Mouse (Mus musculus): ENCODE results near the gene Rnf128. TPM values are rescaled to one million over a fixed set of nuclear protein-coding genes. Genes with fewer than 3 reads are reported as not detected.
A peak's percentile ranks its signal among the peaks of the same experiment; 100 is the strongest.

Rnf128 gene
- total RNA-seq, 2 experiments from 2014 or later = 13.4 to 15.3 TPM

DNA sequence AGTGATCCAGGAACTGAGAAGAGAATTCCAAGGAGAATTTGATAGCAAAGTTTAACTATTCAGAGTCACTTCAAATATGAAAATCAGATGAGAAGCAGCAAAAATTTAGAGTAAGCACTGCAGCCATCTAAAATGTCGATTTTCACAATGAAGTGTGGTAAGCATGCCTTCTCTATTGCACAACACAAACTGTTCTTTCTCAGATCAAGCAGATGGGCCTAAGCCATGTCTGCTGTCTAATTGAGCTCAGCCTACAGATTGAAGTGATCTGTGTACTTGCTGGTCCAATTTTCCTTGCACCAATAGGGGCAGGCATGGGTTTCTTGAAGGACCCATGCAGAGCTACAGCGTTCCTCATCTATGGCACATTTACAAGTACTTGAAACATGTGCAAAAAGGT, 51.6 kb downstream of the Rnf128 start:
- no peak for DNase-seq (ENCODE audit: low spot score in 2 of 2)

DNA sequence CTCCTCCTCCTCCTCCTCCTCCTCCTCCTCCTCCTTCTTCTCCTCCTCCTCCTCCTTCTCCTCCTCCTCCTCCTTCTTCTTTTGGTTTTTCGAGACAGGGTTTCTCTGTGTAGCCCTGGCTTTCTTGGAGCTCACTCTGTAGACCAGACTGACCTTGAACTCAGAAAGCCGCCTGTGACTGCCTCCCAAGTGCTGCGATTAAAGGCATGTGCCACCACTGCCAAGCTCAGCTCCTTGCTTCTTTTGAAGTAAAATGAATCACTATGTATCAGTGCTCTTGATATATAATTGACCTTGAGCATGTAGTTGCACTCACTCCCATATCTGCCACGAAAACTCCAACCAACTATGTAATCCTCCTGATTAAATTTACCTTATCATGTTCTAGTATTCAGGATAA, 59.0 kb downstream of the Rnf128 start:
- DNase-seq (ENCODE audit: low spot score in 2 of 2) = no peak

DNA sequence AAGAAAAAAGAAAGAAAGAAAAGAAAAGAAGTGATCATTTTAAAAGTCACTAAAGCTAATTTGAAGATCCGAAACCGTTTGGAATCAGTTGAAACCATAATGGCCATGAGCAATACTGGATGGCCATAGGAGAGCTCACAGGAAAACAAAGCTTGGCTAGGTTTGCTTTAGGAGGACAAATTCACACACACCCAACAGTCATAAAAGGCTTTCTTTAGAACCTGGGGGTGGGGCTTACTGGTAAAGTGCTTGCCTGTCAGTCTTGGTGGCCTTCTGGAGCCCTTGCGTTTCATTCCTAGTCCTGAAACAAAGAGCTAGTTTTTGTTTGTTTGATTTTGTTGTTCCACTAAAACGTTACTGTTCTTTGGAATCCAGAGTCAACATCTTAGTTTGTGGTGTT, 71.6 kb downstream of the Rnf128 start:
- no peak for DNase-seq (ENCODE audit: low spot score in 2 of 2)

DNA sequence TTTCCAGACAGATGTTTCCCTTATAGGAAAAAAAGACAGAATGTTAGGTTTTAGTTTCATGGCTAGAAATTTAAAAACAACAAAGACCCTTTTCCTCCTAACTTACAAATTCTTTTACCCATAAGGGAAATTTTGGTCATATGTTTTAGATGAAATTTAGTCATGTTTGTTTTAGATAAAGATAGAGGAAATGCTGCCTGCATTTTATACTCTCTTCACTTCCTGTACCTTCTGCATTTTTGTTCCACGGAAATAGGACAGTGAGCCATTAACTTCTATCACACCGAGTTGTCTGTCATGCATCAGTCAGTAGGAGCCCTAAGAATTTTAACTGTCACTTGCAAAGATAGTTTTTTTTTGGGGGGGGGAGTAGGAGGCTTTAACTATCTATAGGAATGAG, 76.6 kb downstream of the Rnf128 start:
- DNase-seq (ENCODE audit: low spot score in 2 of 2) = no peak

DNA sequence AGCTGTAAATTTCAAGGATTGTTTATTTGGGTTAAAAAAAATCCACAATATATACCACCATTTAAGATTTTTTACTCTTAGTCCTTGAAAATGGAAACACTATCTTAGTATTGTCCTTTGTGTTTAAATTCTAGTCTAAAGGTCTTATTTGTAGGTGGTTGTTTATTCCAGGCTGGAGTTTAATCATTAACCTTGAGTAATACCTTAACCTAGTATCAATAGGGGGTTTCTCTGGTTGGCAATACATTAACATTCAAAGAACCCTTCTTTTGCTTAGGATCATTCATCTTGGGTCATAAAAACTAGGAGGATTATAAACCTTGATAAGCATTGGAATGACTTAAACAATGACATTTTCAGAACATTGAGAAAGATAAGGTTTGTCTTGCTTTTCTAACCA, 77.3 kb downstream of the Rnf128 start:
- no peak for DNase-seq (ENCODE audit: low spot score in 2 of 2)

DNA sequence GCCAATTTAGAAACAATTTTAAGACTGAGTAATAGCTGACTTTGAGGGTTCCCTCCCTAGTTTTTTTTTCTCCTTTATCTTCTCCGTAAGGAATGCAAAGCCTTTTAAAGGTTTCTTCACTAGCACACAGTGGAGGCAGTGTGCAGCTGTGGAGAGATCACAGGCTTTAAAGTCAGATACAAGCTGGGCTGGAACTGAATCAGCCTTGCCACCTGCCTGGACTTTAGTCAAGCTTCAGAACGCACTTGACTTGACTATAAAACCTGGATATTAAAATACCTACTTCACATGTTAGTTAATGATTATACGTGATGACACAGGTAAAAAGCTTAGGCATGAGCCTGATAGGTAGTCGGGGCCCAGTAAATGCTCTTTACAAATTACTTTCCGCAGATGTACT, 89.1 kb downstream of the Rnf128 start:
- DNase-seq (ENCODE audit: low spot score in 2 of 2) = no peak

DNA sequence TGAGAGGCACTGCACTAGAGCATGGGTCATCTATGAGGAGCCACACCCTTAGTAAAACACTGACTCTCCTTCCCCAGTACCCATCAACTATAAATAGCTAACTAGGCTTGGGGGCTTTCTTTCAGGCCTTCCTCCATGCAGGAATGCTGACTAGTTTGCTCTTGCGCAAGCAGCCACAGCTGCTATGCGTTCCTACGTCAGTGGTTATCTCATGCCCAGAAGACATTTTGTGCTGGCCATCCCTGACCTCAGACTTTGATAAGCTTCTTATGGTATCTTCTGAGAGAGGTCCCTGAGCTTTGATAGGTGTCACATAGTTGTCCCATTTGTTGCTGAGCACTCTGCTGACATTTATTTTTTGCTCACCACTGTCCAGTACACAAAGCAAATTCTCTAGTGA, 90.2 kb downstream of the Rnf128 start:
- no peak for DNase-seq (ENCODE audit: low spot score in 2 of 2)

DNA sequence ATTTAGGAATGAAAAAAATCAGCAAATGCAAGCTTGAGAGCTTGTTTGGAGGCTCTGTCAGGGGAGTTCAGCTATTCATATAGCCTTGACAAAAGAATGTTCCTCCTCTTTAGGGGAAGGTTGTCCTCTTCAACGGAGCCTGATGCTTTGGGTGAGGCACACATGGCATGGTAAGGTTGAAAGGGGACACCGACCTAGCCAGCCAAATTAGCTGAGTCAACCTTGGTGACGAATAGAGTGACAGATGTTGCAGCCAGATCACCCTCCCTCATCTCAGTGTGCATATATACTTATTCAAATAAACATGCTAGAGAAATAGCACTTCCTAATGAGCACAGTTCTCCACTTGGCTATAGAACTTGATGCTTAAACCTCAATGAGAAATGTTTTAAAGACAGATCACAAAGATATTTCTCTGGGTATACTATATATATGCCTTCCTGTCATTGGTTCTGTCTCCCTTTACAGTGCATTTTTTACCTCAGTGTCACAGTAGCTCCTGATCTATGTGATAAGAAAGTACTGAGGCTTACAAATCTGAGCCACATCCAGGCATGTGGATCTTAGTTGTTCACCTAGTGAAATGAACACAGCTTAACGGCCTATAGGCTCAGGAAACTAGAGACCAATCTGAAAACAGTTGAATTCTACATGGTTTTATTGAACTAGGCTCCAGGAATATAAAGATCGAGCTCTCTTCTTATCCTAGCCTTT, 91.4 kb downstream of the Rnf128 start:
- DNase-seq (ENCODE audit: low spot score in 2 of 2) = no peak

DNA sequence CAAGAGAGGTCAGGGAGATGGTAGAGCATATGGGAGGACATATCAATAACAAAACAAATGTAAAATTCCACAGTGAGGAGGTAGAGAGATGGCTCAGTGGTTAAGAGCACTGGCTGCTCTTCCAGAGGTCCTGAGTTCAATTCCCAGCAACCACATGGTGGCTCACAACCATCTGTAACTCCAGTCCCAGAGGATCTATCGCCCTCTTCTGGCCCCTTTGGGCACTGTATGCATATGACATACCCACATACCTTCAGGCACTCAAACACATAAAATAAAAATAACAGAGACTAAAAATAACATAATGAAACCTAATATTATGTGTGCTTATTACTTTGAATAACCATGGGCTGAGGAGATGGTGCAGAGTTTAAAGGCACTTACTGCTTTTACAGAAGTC, 99.0 kb downstream of the Rnf128 start:
- DNase-seq (ENCODE audit: low spot score in 2 of 2) = no peak

DNA sequence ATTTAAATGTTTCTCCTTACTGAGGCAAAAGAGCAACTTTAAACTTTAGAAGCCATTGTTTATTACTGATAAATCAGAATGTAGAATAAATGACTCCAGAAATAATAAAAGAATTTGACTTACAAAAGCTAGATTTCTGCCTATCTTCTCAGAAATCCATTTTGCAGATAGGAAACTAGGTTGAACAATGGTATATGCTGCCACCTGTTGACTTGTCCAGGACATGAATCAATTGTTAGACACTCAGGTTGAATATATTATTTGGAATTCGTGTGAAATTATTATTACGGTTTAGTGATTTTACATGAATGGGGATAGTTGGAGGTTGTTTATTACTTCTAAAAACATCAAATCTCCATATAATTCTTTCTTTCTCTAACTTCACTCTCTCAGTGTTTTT, 102.7 kb downstream of the Rnf128 start:
- no peak for DNase-seq (ENCODE audit: low spot score in 2 of 2)

DNA sequence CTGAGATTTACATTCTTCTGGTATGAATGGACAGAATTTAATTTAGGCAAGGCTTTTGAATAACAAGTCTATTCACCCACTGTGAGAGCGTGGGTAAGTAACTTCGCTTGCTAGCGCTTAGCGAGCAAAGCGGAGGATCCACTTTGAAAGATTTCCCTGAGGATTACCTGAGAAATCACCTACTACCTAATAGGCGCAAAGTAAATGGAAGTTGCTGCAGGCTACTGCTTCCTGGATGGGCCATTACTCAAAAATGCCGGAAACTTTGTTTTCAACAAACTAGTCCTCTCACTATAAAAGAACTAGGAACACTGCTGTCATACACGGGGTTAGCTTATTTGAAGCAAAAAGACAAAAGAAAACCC, 121.3 kb downstream of the Rnf128 start:
- DNase-seq (ENCODE audit: low spot score in 2 of 2) = no peak

DNA sequence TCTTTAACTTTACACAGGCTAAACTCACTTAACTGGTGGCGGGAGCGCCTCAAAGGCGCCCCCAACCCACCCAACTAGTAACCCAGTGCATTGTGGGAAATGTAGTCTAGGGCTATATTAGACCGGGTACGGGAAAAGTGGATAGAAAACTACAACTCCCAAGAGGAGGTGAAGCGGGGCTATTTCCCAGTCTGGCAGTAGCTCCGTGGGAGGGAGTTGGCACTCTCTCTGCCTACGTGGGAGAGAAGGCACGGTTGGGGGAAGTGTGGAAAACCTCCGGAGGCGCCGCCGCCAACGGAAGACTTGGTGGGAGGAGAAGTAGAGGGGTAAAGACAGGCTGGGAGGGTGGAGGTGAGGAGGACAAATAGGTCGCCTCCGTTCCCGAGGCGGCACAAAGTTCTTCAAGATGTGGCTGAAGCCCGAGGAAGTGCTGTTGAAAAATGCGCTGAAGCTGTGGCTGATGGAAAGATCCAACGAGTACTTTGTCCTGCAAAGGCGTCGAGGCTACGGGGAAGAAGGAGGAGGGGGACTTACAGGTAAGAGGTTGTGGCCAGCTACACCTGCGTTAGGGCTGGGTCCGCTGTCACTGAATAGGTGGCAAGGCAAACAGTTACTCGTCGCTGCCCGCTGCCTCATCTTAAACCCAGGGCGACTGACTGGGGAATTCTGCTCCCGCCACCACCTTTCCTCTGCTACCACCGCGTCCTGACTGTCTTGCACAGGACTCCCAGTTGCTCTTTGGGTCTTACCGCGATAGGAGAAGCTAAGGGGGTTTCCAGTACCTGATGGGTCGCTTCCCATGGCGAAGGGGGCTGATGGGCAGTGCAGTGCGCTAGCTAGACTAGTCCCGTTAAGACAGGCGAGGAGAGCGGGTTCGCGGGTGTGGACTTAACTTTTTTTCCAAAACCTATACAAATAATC, 121.9 kb downstream of the Rnf128 start, which contains the start of gene Tbc1d8b:
Gene Tbc1d8b (plus strand): TSS at position 222 of the 921 bp plus-strand sequence.
- peak; percentile 66 to 67 for DNase-seq (ENCODE audit: low spot score in 2 of 2)

DNA sequence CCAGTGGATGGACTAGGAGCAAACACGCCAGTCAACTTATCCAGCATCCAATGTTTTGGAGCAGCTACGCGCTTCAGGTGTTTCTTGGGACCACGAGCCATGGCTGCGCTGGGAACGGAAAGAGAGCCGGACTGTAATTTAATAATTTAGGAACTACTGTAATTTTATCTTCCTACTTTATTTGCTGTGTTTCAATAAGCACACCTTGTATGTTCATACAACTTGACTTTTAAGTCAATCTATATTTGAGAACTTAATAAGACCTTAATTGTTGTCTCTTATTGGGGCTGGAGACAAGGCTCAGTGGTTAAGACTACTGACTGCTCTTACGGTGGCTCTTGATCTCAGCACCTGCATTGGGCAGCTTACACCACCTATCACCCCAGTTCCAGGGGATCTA, 151.3 kb downstream of the Rnf128 start, which contains the start of gene Gm15013:
Gene Gm15013 (minus strand): TSS at position 101 of the 400 bp plus-strand sequence.
- DNase-seq (ENCODE audit: low spot score in 2 of 2) = no peak

DNA sequence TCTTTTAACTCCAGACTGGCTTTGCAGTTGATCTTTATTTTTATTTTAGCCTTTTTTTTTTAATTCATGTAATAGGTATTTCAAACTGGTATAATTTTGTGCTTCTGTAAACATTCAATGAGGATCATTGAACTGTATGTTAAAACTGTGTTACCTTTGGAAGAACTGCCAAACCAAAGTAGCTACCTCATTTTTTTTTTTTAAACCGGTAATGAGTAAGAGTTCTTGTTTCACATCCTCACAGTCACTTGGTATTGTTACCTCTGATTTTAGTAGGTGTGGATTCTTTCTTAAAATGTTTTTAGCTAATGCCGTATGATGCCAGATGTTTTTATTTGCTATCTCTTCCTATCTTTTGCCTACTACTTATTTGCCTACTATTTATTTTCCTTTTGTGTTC, 159.2 kb downstream of the Rnf128 start:
- DNase-seq (ENCODE audit: low spot score in 2 of 2) = no peak

Other genes with a start within 250 kb of the Rnf128 start
- not detected for gene Trap1a, start 229.6 kb upstream of the Rnf128 start, total RNA-seq (2021)
- gene D330045A20Rik, start 82.9 kb upstream of the Rnf128 start, total RNA-seq (2021) = under 1 TPM; 0.30 TPM
- gene Tbc1d8b, start 121.7 kb downstream of the Rnf128 start, total RNA-seq (2021) = 1 to 10 TPM; 3.5 to 4.7 TPM
- gene Gm15013, start 151.2 kb downstream of the Rnf128 start, total RNA-seq (2021) = not detected
- not detected for gene Ripply1, start 219.0 kb downstream of the Rnf128 start, total RNA-seq (2021)
- under 1 TPM; 0.12 to 0.23 TPM for gene Cldn2, start 237.5 kb downstream of the Rnf128 start, total RNA-seq (2021)